Mouse (Mus musculus) brain, embryonic 18.5 days (tissue): ENCODE data around the gene Sh2d7.

Experiments
- DNase-seq: peaks from one replicate; pipeline ENCODE4 v3.0.0-alpha.2; 2012; ENCODE audit warnings: low read depth, low spot score

Sh2d7 gene

GRCm38 (mm10) chr9:54538684-54539083 is at the start of gene Sh2d7:
TSS of gene Sh2d7 (plus strand) at chr9:54538984.
- no peak for DNase-seq

DNA sequence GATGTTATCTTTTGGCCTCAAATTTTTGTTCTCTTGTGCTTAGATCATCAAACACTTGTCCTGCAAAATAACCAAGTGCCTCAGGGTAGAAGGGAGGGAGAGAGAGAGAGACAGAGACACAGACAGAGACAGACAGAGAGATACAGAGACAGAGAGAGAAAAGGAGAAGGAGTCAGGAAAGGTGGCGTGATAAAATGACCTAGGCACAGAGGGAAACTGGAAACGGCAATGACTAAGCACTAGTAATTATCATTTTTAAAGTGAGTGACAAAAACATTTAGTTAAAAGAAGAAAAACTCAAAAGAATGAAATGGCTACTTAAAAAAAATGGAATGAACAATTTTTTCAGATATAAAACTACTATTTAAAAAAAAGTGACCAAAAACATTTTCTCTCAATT is 49.2 kb upstream of the Sh2d7 start:
- no peak for DNase-seq

- DNase-seq: no peak
Measured at GRCm38 (mm10) chr9:54490431-54490830, 48.4 kb upstream of the Sh2d7 start.

DNA sequence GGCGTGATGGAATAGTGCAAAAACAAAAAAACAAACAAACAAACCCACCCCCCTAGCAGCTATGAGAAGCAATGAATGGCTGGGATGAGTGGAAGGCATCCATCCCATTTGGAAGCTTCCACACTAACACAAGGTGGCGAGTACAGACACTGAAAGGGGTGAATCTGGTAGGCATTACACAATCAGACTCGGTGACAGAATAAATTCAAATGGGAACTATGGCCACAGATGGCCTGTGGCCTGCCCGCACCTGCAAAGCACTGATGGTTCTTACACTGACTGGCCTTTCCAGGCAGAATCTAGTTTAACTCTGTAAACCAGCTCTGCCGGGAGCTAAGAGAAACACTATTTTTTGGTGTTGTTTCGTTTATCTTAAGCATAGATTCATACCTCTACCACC is 39.5 kb upstream of the Sh2d7 start:
- no peak for DNase-seq

DNA sequence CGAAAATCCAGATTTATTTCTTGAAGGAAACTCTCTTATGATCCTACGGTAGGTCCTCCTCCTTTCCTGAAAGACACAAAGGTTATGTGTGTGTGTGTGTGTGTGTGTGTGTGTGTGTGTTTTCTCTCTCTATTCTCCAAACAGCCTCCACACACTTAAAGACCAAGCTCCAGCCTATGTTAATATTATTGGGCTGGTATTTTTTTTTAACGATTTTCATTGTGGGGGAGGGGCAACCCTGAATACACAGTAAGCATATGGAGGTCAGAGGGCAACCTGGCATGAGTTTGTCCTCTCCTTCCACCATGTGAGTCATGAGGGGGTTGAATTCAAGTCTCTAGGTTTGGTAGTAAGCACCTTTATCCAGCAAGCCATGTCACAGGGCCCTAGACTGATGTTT is 39.0 kb upstream of the Sh2d7 start:
- DNase-seq: no peak

GRCm38 (mm10) chr9:54500832-54501452 is 37.8 kb upstream of the Sh2d7 start:
- no peak for DNase-seq

GRCm38 (mm10) chr9:54501453-54502110 is 37.2 kb upstream of the Sh2d7 start, which contains the start of gene Dmxl2:
TSS of gene Dmxl2 (minus strand) at chr9:54501626.
- DNase-seq: peak; percentile 80

DNA sequence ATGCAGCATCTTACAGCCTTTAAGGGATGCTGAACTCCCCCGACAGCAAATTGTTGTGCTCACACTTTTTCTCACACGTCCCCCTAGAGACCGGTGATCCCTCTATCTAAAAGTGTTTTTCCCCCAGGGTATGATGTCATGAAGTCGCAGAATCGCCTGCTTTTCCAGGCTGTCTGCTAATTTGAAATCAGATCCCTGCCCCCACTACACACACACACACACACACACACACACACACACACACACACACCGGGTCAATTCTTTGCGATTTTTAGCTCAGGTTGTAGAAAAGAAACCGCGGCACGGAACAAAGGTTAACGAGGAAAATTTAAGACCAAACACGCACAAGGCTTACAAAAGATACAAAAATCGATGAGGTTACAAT is 36.7 kb upstream of the Sh2d7 start:
- no peak for DNase-seq

GRCm38 (mm10) chr9:54502873-54503272 is 35.9 kb upstream of the Sh2d7 start:
- no peak for DNase-seq

DNA sequence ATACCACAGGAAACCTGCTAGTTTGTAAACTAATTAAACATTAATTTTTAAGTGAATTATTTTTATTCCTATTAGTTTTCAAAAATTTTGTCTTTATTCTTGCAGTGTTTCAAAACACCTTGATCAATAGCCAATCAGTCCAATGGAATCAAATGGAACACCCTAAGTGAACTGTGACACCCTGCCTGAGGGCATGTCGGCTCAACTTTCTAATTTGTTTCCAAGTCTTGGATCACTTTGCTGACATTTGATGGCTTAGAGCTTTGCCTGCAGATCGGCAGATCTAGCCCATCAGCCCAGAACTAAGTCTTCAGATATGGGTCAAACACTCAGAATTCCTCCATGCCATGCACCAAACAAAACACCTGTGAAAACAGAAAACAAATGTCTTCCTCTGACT is 22.8 kb upstream of the Sh2d7 start:
- DNase-seq: no peak

DNA sequence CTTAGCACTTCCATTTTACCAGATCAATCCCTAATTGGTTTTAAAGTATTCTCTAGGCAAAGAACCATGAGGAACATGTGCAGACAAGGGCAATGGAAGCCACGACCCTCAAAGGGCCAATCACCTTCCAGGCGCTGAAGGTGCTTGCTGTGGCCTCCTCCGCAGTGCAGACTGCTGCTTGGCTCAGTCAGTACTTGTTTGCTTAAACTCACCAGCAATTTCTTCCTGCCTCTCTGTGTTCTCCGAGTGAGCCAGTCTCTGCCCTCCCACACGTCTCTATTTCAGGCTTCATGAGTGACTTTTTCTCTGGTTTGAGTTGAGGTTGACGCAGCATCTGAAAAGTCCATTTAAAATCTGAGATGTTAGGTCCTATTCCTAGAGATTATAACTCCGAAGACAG is 19.9 kb upstream of the Sh2d7 start:
- no peak for DNase-seq

DNA sequence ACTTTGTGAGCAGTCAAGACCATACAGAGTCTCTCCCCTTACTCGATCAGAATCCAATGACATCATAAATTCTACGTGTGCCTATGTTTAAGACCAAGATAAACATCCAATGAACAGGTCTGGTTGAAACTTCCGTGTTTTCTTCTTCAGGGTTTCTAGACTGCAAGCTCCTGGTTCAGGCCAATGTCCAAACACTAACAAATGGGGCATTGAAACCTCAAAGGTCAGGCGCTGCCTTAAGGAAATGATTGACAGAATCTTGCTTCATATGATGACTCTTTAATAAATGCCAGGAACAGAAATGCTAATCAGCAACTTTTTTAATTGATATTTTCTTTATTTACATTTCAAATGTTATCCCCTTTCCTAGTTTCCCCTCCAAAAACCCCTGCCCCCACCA is 18.5 kb upstream of the Sh2d7 start:
- no peak for DNase-seq

DNA sequence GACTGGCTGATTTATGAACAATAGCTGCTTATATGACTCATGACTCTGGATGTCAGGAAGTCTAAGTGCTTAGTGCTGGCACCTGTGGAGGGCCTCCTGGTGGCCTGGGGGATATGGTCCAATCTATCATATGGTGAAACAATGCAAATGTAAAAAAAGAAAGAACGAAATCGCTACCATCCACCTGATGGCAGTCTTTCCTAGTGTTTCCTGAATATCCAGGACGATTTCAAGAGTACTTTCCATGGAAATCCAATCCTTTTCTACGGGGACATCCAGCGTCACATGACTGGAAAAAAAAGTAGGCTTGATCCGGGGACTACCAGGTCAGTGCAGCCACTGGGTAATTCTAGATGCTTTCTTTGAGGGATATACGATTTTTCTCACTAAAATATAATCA is 11.1 kb upstream of the Sh2d7 start:
- DNase-seq: no peak

DNA sequence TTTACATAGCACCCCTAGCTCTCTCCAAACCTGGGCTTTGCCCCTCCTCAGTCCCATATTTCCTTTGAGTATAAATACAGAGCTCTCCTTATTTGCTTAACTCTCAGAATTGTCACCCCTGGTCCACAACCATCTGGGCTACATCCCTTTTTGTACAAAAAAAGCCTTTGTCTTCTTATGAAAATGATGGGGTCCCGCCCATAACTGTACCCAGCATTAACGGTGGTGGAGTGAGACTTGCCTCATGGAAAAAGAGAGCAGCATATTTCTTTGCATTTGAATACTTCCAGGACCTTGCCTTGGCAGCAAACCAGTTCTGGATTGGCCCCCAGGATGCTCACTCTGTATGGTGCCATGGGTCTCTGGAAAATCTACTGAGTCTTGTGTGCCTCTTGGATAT is 8.8 kb upstream of the Sh2d7 start:
- DNase-seq: no peak

DNA sequence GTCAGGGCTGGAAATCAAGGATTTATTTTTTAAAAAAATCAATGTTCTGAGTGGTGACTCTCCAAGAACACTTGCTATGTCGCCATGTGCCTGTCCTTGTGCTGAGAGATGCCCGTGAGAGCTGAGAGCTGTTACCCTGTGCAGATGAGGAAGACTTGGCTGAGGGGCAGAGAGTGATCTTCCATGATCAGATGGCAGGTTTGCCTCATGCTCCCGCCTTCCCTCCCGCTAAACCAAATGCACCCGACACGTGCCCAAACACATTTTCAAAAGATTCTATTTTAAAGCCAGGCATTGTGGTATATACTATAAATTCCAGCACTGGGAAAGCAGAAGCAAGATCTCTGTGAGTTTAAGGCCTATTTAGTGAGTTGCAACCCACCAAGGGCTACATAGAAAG is 7.9 kb upstream of the Sh2d7 start:
- no peak for DNase-seq

GRCm38 (mm10) chr9:54531421-54531820 is 7.4 kb upstream of the Sh2d7 start:
- DNase-seq: no peak

- no peak for DNase-seq
Measured at GRCm38 (mm10) chr9:54532926-54533325, 5.9 kb upstream of the Sh2d7 start.

- DNase-seq: no peak
Measured at GRCm38 (mm10) chr9:54533975-54534374, 4.8 kb upstream of the Sh2d7 start.

- no peak for DNase-seq
Measured at GRCm38 (mm10) chr9:54536236-54536635, 2.5 kb upstream of the Sh2d7 start.

- DNase-seq: peak; percentile 61
Measured at GRCm38 (mm10) chr9:54537030-54537429, 1.8 kb upstream of the Sh2d7 start.

DNA sequence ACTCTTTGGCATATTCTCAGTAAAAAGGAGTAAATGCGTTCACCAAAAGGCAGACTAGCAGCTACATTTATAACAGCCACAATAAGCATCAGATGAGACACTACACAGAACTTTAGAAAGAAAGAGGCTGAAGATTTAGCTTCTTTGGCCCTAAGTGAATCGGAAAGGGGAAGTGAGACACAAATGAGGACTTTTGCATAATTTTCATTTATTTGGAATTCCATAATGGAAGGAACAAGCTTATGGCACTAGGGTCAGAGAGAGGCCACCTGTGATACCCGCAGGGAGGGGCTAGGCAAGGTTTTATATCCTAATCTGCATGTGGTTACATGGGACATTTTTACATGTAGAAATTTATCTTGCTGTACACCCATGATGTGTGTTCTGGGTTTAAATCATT is 1.3 kb upstream of the Sh2d7 start:
- no peak for DNase-seq

DNA sequence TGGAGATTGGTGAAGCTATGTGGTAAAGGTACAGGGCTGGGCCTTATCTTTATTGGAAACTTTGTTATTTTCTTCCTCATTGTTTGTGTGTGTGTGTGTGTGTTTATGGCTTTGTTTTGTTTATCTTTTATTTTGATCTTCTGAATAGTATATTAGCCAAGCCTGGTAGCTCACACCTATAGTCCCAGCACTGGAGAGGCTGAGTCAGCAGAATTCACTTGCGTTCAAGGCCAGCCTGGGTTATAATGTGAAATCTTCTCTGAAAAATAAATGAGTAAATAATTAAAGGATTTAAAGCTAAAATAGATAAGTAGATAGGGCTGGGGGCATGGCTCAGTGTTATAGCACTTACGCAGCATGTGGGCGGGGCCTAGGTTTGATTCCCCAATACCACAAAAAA is 540 bp upstream of the Sh2d7 start:
- no peak for DNase-seq

- no peak for DNase-seq
Measured at GRCm38 (mm10) chr9:54540801-54541200, 2.0 kb downstream of the Sh2d7 start.
